In genomic region chr13:107022266-107023171, GRCm38 (mm10) we compare ENCODE assay signal across 8 mouse cellular contexts. TPM values are rescaled to one million over a fixed set of nuclear protein-coding genes. Genes with fewer than 3 reads are reported as not detected.
A peak's percentile ranks its signal among the peaks of the same experiment; 100 is the strongest.
DNase-seq lines count a peak whose midpoint lies in the region; ATAC-seq and TF ChIP-seq lines count a peak whose summit lies in the region.

No protein-coding gene starts in this region.

- WGBS in bone marrow, adult 2 months, result 4% methylated on average over 83 of the region's 97 CpGs
- WGBS in embryonic facial prominence, embryonic 15.5 days, result under 1% methylated on average over 69 of the region's 97 CpGs
- WGBS in heart, embryonic 10.5 days, result 1% methylated on average over 94 of the region's 97 CpGs
- 1% methylated on average over 52 of the region's 97 CpGs for WGBS in kidney, embryonic 14.5 days
- WGBS in liver, adult 2 months, result 2% methylated on average over 83 of the region's 97 CpGs

- H3K79me2 ChIP-seq in liver, adult 2 months (ENCODE audit: control insufficient read depth, insufficient read depth, low read length), result peaks cover 13% of the 10 kb centered on the region
- peaks cover 41% of the 10 kb centered on the region for H3K79me2 ChIP-seq in myocyte (ENCODE audit: control insufficient read depth, insufficient read depth)

- H3ac ChIP-seq in myocyte (ENCODE audit: control insufficient read depth, insufficient read length), result peak overlapping the region; percentile 87

- DNase-seq in B cell, adult 2 months, result peak; percentile 70 to 78
- DNase-seq in heart, embryonic 10.5 days (ENCODE audit: low spot score), result peak; percentile 82
- peak; percentile 36 for DNase-seq in liver, adult 2 months (ENCODE audit: extremely low read depth, low read depth, low spot score)
- peak; percentile 81 to 90 for DNase-seq in spleen, postnatal 4 days (ENCODE audit: low spot score in 2 of 2)

- peak; percentile 96 for ATAC-seq in embryonic facial prominence, embryonic 15.5 days (ENCODE audit: insufficient number of reproducible peaks, low FRiP score, low TSS enrichment, low read depth)
- peak; percentile 97 for ATAC-seq in kidney, embryonic 14.5 days (ENCODE audit: low FRiP score, low TSS enrichment)

- no peak for TF ChIP-seq CTCF in bone marrow, adult 2 months (IDR thresholded peaks at IDR 0.05; ENCODE audit: control insufficient read depth, insufficient read depth, low read length)
- TF ChIP-seq CTCF in liver, adult 2 months (IDR thresholded peaks at IDR 0.05; ENCODE audit: low read depth, low read length), result no peak

- H3K27ac ChIP-seq in bone marrow, adult 2 months (ENCODE audit: control insufficient read depth, insufficient read depth, low read depth, low read length, poor library complexity), result peak overlapping the region; percentile 70
- peak overlapping the region; percentile 91 for H3K27ac ChIP-seq in embryonic facial prominence, embryonic 15.5 days (replicated peaks)
- peak overlapping the region; percentile 98 for H3K27ac ChIP-seq in heart, embryonic 10.5 days
- H3K27ac ChIP-seq in kidney, embryonic 14.5 days (ENCODE audit: low read depth, low read length), result peak overlapping the region; percentile 93
- H3K27ac ChIP-seq in liver, adult 2 months (replicated peaks; ENCODE audit: insufficient read depth, low read depth, low read length), result peak overlapping the region; percentile 61

- no peaks in the 10 kb centered on the region; the same call in 1 of the 2 replicates for H3K4me1 ChIP-seq in bone marrow, adult 2 months (ENCODE audit: control insufficient read depth, insufficient read depth, low read length)
- peaks cover 10% of the 10 kb centered on the region; the same call in 1 of the 2 replicates for H3K4me1 ChIP-seq in embryonic facial prominence, embryonic 15.5 days
- peaks cover 9% of the 10 kb centered on the region for H3K4me1 ChIP-seq in heart, embryonic 10.5 days
- peaks cover 6% of the 10 kb centered on the region; the same call in 1 of the 2 replicates for H3K4me1 ChIP-seq in kidney, embryonic 14.5 days (ENCODE audit: control insufficient read depth, insufficient read depth, low read length)
- peaks cover 8% of the 10 kb centered on the region for H3K4me1 ChIP-seq in liver, adult 2 months (ENCODE audit: control insufficient read depth, insufficient read depth, low read length)

- H3K27me3 ChIP-seq in embryonic facial prominence, embryonic 15.5 days, result no peaks in the 10 kb centered on the region
- no peaks in the 10 kb centered on the region for H3K27me3 ChIP-seq in heart, embryonic 10.5 days (ENCODE audit: insufficient read depth, poor library complexity, severe bottlenecking)
- no peaks in the 10 kb centered on the region for H3K27me3 ChIP-seq in kidney, embryonic 14.5 days (ENCODE audit: control insufficient read depth, insufficient read depth, low read length)
- no peaks in the 10 kb centered on the region for H3K27me3 ChIP-seq in liver, adult 2 months (ENCODE audit: control insufficient read depth, insufficient read depth, low read length)
- no peaks in the 10 kb centered on the region for H3K27me3 ChIP-seq in myocyte (ENCODE audit: control insufficient read depth, insufficient read depth, insufficient read length)

- peak; percentile 74; the same call in 1 of the 2 replicates for TF ChIP-seq POLR2A in bone marrow, adult 2 months (IDR thresholded peaks at IDR 0.05; ENCODE audit: borderline replicate concordance, control insufficient read depth, low read depth, low read length)
- TF ChIP-seq POLR2A in liver, adult 2 months (IDR thresholded peaks at IDR 0.05; ENCODE audit: extremely low read depth, insufficient read depth, low read length), result 0 out of 2 replicates have a peak, but pooled peaks have one; percentile 24
- peak; percentile 64 for TF ChIP-seq POLR2A in myocyte (IDR thresholded peaks at IDR 0.05; ENCODE audit: insufficient read length, low read depth)

- H3K4me2 ChIP-seq in embryonic facial prominence, embryonic 15.5 days (replicated peaks), result peak overlapping the region; percentile 85
- peak overlapping the region; percentile 77 for H3K4me2 ChIP-seq in kidney, embryonic 14.5 days (replicated peaks; ENCODE audit: low read depth, low read length)
- H3K4me2 ChIP-seq in myocyte (ENCODE audit: low read depth), result peak overlapping the region; percentile 81

- H3K9me3 ChIP-seq in embryonic facial prominence, embryonic 15.5 days (replicated peaks), result no peaks in the 10 kb centered on the region
- H3K9me3 ChIP-seq in heart, embryonic 10.5 days, result no peaks in the 10 kb centered on the region
- no peaks in the 10 kb centered on the region for H3K9me3 ChIP-seq in kidney, embryonic 14.5 days (ENCODE audit: control insufficient read depth, low read length)

- H3K36me3 ChIP-seq in embryonic facial prominence, embryonic 15.5 days, result no peaks in the 10 kb centered on the region; the same call in 1 of the 2 replicates
- no peaks in the 10 kb centered on the region for H3K36me3 ChIP-seq in heart, embryonic 10.5 days
- no peaks in the 10 kb centered on the region for H3K36me3 ChIP-seq in kidney, embryonic 14.5 days (ENCODE audit: control insufficient read depth, insufficient read depth, low read length)
- H3K36me3 ChIP-seq in liver, adult 2 months (ENCODE audit: control insufficient read depth, insufficient read depth, low read length), result no peaks in the 10 kb centered on the region
- no peaks in the 10 kb centered on the region for H3K36me3 ChIP-seq in myocyte (ENCODE audit: control insufficient read depth, insufficient read depth)

- peak overlapping the region; percentile 83 for H3K9ac ChIP-seq in embryonic facial prominence, embryonic 15.5 days
- peak overlapping the region; percentile 92 for H3K9ac ChIP-seq in kidney, embryonic 14.5 days (ENCODE audit: low read depth, low read length)
- H3K9ac ChIP-seq in liver, adult 2 months (ENCODE audit: low read depth, low read length), result peak overlapping the region; percentile 99

- peak overlapping the region; percentile 95 for H3K4me3 ChIP-seq in bone marrow, adult 2 months (replicated peaks; ENCODE audit: control insufficient read depth, low read depth, low read length)
- H3K4me3 ChIP-seq in embryonic facial prominence, embryonic 15.5 days (replicated peaks), result peak overlapping the region; percentile 94
- H3K4me3 ChIP-seq in heart, embryonic 10.5 days, result peak overlapping the region; percentile 98
- peak overlapping the region; percentile 94 for H3K4me3 ChIP-seq in kidney, embryonic 14.5 days (ENCODE audit: low read length)
- H3K4me3 ChIP-seq in liver, adult 2 months (ENCODE audit: insufficient read depth, low read depth, low read length), result peak overlapping the region; percentile 100
- H3K4me3 ChIP-seq in myocyte, result peak overlapping the region; percentile 58

TF ChIP-seq in myocyte, 11 proteins besides CTCF, POLR2A, EP300 and RAD21:
- TF ChIP-seq MYOG (IDR thresholded peaks at IDR 0.05; ENCODE audit: control insufficient read depth in 1 of 3, insufficient read depth in 1 of 3, insufficient read length in 2 of 3, low read depth in 2 of 3), result no peak
- peak; percentile 64 for TF ChIP-seq POLR2AphosphoS2 (IDR thresholded peaks at IDR 0.05; ENCODE audit: insufficient read length, low read depth)

RNA-seq across cellular contexts. Expression of gene Kif2a, which starts 0.6 kb away (rescaled TPM):
- 39.5 and 70.7 TPM in 2 replicates for polyA plus RNA-seq in bone marrow, adult 2 months (2011; ENCODE audit: insufficient read depth, insufficient read length, low replicate concordance, missing spikeins)
- 22.6 and 29.0 TPM in 2 replicates for polyA plus RNA-seq in embryonic facial prominence, embryonic 15.5 days (2015; fragmentation: Nextera tagmentation; extraction: Ambion mirVana)
- 10.8 and 15.0 TPM in 2 replicates for polyA plus RNA-seq in heart, embryonic 10.5 days (2016; fragmentation: Nextera tagmentation; extraction: Ambion mirVana)
- polyA plus RNA-seq in kidney, embryonic 14.5 days (2014; fragmentation: Nextera tagmentation; extraction: Ambion mirVana), result 20.3 and 21.7 TPM in 2 replicates
- 5.3 and 5.4 TPM in 2 replicates for total RNA-seq in liver, adult 2 months (2014; rRNA removed)
- polyA plus RNA-seq in liver, adult 2 months (2012; rRNA removed), result 0.42 and 0.67 TPM in 2 replicates
- 14.9 TPM for polyA plus RNA-seq in myocyte (2012; fragmentation: generic; extraction: Trizol)

Comparison
In these comparisons a context has a peak if more than half of its experiments do, and no peak if none do; other contexts are left out.
1. Peak in every context shown above with its lines: DNase-seq, ATAC-seq, H3K4me3 ChIP-seq and H3K27ac ChIP-seq.
2. POLR2A ChIP-seq: peak in every context shown above with its lines; median percentile 74 in bone marrow, adult 2 months; 64 in myocyte; 24 in liver, adult 2 months.